12 mouse cellular contexts compared by ENCODE assay signal in genomic region chr6:100539698-100540097, GRCm38 (mm10).
A peak's percentile ranks its signal among the peaks of the same experiment; 100 is the strongest.
DNase-seq lines count a peak whose midpoint lies in the region; TF ChIP-seq lines count a peak whose summit lies in the region.
"Had no signal": no experiment of that assay in that cellular context is flagged by ENCODE, and none has a peak within 500 bp of the region (broad histone marks: within the 10 kb centered on the region; RNA-seq: fewer than 3 reads in every experiment).

No protein-coding gene starts in this region.

- H3K4me2 ChIP-seq in CH12.LX (ENCODE audit: insufficient read depth, low read depth, poor library complexity, severe bottlenecking) = no peak overlapping the region
- H3K4me2 ChIP-seq: forebrain, embryonic 12.5 days; hindbrain, embryonic 12.5 days; limb, embryonic 12.5 days had no signal

- no peaks in the 10 kb centered on the region for H3K79me2 ChIP-seq in CH12.LX (replicated peaks; ENCODE audit: control insufficient read depth, extremely low read depth, insufficient read depth, poor library complexity, severe bottlenecking)

- no peak overlapping the region for H3K27ac ChIP-seq in layer of hippocampus, adult 2 months
- no peak overlapping the region for H3K27ac ChIP-seq in CH12.LX (ENCODE audit: insufficient read depth, low read depth)
- H3K27ac ChIP-seq: forebrain, embryonic 12.5 days; hindbrain, embryonic 12.5 days; limb, embryonic 12.5 days had no signal

- no peak for TF ChIP-seq POLR2A in CH12.LX (IDR thresholded peaks at IDR 0.05; ENCODE audit: low read depth, low read length)

- in situ Hi-C loops in CH12.LX (cut with MboI; ENCODE audit: low pct_ligation_motif_present, low pct_unique_long_range_greater_than_20kb, low sequenced_read_pairs) = no loop called here

- no peak overlapping the region for H3K9ac ChIP-seq in CH12.LX (ENCODE audit: insufficient read depth, low read depth)
- H3K9ac ChIP-seq: forebrain, embryonic 12.5 days; hindbrain, embryonic 12.5 days; limb, embryonic 12.5 days had no signal

- H3K4me1 ChIP-seq in CH12.LX (ENCODE audit: control insufficient read depth in 1 of 2, insufficient read depth in 2 of 2) = peaks cover 0 to 6% of the 10 kb centered on the region in 2 experiments; a peak in 1 of 4 replicates

- H3K4me3 ChIP-seq in layer of hippocampus, adult 2 months = no peak overlapping the region
- H3K4me3 ChIP-seq in CH12.LX (replicated peaks in 1 of 3; ENCODE audit: low read depth in 2 of 3, low read length in 2 of 3, poor library complexity in 1 of 3) = no peak overlapping the region
- H3K4me3 ChIP-seq: forebrain, embryonic 12.5 days; hindbrain, embryonic 12.5 days; limb, embryonic 12.5 days; myocyte had no signal

- no peaks in the 10 kb centered on the region for H3K27me3 ChIP-seq in CH12.LX (replicated peaks)

- TF ChIP-seq RAD21 in CH12.LX (IDR thresholded peaks at IDR 0.05; ENCODE audit: low read depth, low read length) = peak; percentile 41

- H3K36me3 ChIP-seq in CH12.LX (replicated peaks in 1 of 2; ENCODE audit: control insufficient read depth in 1 of 2, insufficient read depth in 1 of 2, low read length in 1 of 2) = no peaks in the 10 kb centered on the region
- H3K36me3 ChIP-seq: forebrain, embryonic 12.5 days; hindbrain, embryonic 12.5 days; limb, embryonic 12.5 days had no signal

- peak; percentile 74 for TF ChIP-seq CTCF in layer of hippocampus, adult 2 months (conservative IDR thresholded peaks at IDR 0.05)
- TF ChIP-seq CTCF in CH12.LX (conservative IDR thresholded peaks at IDR 0.05 in 1 of 2, IDR thresholded peaks at IDR 0.05 in 1 of 2; ENCODE audit: low read depth in 2 of 2, low read length in 2 of 2) = peak; percentile 53 to 67

- TF ChIP-seq EP300 in CH12.LX (IDR thresholded peaks at IDR 0.05; ENCODE audit: low read length) = no peak

- H3K9me3 ChIP-seq in CH12.LX (replicated peaks; ENCODE audit: low read length) = no peaks in the 10 kb centered on the region
- H3K9me3 ChIP-seq: forebrain, embryonic 12.5 days; hindbrain, embryonic 12.5 days; limb, embryonic 12.5 days had no signal

- dilution Hi-C loops in CH12.LX (cut with MboI; ENCODE audit: extremely low pct_ligation_motif_present, extremely low pct_unique_long_range_greater_than_20kb, low sequenced_read_pairs) = no loop called here

- no peak for DNase-seq in layer of hippocampus, adult 2 months (ENCODE audit: low spot score in 2 of 2)
- DNase-seq in layer of hippocampus, postnatal 36 days = no peak
- DNase-seq in CH12.LX (ENCODE audit: extremely low read depth) (no peak), NIH3T3 (ENCODE audit: low read depth) (peak; percentile 68)
- DNase-seq in lung, postnatal 36 days = peak; percentile 8
- DNase-seq in frontal cortex, postnatal 14 days (ENCODE audit: low spot score in 2 of 2) = no peak
- no peak for DNase-seq in cerebellum, adult 8-10 months
- DNase-seq: cerebellum, adult 18-20 months had no signal

TF ChIP-seq in CH12.LX, 34 proteins besides CTCF, POLR2A, EP300 and RAD21:
- peak; percentile 57 for TF ChIP-seq SMC3 (IDR thresholded peaks at IDR 0.05; ENCODE audit: low read depth, low read length)
- TF ChIP-seq TCF12 (IDR thresholded peaks at IDR 0.05; ENCODE audit: low read depth, low read length) = no peak

Comparison
In these comparisons a context has a peak if more than half of its experiments do, and no peak if none do; other contexts are left out.
1. DNase-seq: peak in NIH3T3 (single experiment) and lung, postnatal 36 days (single experiment); none in layer of hippocampus, adult 2 months (0 of 2), layer of hippocampus, postnatal 36 days (0 of 2), CH12.LX (single experiment), frontal cortex, postnatal 14 days (0 of 2) and cerebellum, adult 8-10 months (single experiment).